Mouse (Mus musculus) embryonic facial prominence, embryonic 15.5 days (tissue): Measurements from ENCODE around the gene Epha3. TPM values are rescaled to one million over a fixed set of nuclear protein-coding genes. Genes with fewer than 3 reads are reported as not detected.
A peak's percentile ranks its signal among the peaks of the same experiment; 100 is the strongest.

Experiments
- ATAC-seq: fragments of 200-750 bp; cut with Nextera tagmentation; 2 replicates; pipeline ENCODE4 v1.8.0; 2017; ENCODE audit warnings: low read depth, moderate TSS enrichment; ENCODE audit not compliant: insufficient number of reproducible peaks, low FRiP score, low TSS enrichment
- H3K27ac ChIP-seq: fragments of 300-500 bp; sonication (generic); replicated peaks from 2 replicates; pipeline ENCODE4 v1.5.1; 2015; ENCODE audit warnings: mild to moderate bottlenecking, inconsistent platforms
- H3K27me3 ChIP-seq: fragments of 300-500 bp; sonication (generic); 2 replicates; pipeline ENCODE4 v1.6.1; 2015; ENCODE audit warnings: inconsistent platforms
- H3K36me3 ChIP-seq: fragments of 300-500 bp; sonication (generic); 2 replicates; pipeline ENCODE4 v1.6.1; 2015; ENCODE audit warnings: mild to moderate bottlenecking, inconsistent platforms
- H3K4me1 ChIP-seq: fragments of 300-500 bp; sonication (generic); 2 replicates; pipeline ENCODE4 v1.6.1; 2015; ENCODE audit warnings: inconsistent platforms
- H3K4me2 ChIP-seq: fragments of 300-500 bp; sonication (generic); replicated peaks from 2 replicates; pipeline ENCODE4 v1.6.1; 2015; ENCODE audit warnings: mild to moderate bottlenecking, inconsistent platforms
- H3K4me3 ChIP-seq: fragments of 300-500 bp; sonication (generic); replicated peaks from 2 replicates; pipeline ENCODE4 v1.5.1; 2015; ENCODE audit warnings: mild to moderate bottlenecking, inconsistent platforms
- H3K9ac ChIP-seq: fragments of 300-500 bp; sonication (generic); 2 replicates; pipeline ENCODE4 v1.6.1; 2015; ENCODE audit warnings: inconsistent platforms
- H3K9me3 ChIP-seq: fragments of 300-500 bp; sonication (generic); replicated peaks from 2 replicates; pipeline ENCODE4 v1.6.1; 2016; ENCODE audit warnings: inconsistent platforms
- WGBS: fragments of 180-500 bp; shearing (Covaris S2); methylation state at CpG from one replicate; pipeline ENCODE4 v1.1.7; 2015; 5-methylcytosine and 5-hydroxymethylcytosine counted together
- polyA plus RNA-seq: library from polyadenylated mRNA; unstranded; fragments of >200 nt; fragmentation: Nextera tagmentation; extraction: Ambion mirVana; gene quantifications from 2 replicates; pipeline ENCODE4 v1.2.1, GENCODE M21; 2015

The Epha3 gene
- polyA plus RNA-seq, 1 experiment from 2014 or later = 57.4 TPM

DNA sequence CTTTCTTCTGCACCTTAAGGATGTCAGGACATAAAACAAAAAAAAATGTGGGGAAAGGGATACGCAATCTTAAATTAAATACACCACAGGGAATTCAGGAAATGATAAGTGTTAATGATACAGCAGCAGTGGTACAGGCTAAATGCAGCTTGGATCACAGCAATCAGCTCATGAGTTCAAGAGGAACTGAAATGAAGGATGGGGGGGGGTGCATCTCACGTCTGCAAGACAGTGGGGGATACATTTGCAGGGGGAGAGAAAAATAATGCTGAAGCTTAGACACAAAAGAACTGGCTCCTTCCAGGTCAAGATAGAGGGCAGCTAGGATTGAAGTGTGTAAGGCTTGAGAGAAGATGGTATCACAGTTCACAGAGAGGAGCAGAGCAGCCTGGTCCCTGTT, 42.8 kb downstream of the Epha3 start:
- ATAC-seq = no peak
- Histone ChIP-seq H3K27me3 (no peaks in the 10 kb centered on the region), H3K36me3 (no peaks in the 10 kb centered on the region), H3K4me3 (no peak overlapping the region), H3K27ac (no peak overlapping the region), H3K9ac (no peak overlapping the region), H3K4me2 (no peak overlapping the region), H3K9me3 (no peaks in the 10 kb centered on the region), H3K4me1 (peaks cover 4% of the 10 kb centered on the region; the same call in 1 of the 2 replicates)
- WGBS = 61% methylated on average over 2 of the region's 2 CpGs

DNA sequence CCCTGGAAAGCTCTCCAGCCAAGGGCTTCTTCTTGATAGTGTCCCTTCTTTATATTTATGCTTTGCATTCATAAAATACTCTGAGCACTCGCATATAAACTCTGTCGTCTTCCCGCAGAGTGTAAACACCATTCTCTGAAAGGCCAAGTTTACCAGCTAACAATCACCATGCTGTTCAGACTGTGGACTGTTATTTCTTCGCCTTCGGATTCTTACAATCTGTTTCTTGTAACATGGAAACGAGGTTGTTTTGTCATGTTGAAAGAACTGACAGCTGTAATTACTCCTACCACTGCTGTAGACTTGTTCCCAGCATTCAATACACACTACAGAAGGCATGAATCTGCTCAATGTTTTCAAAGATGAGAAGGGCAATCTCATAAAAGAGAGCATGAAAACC, 46.4 kb downstream of the Epha3 start:
- Histone ChIP-seq H3K27me3 (no peaks in the 10 kb centered on the region), H3K36me3 (no peaks in the 10 kb centered on the region), H3K4me2 (no peak overlapping the region), H3K9ac (no peak overlapping the region), H3K9me3 (no peaks in the 10 kb centered on the region), H3K27ac (peak overlapping the region; percentile 14; the same call in 1 of the 2 replicates), H3K4me3 (no peak overlapping the region), H3K4me1 (peaks cover 4% of the 10 kb centered on the region; the same call in 1 of the 2 replicates)
- WGBS = 40% methylated on average over 6 of the region's 6 CpGs
- no peak for ATAC-seq

DNA sequence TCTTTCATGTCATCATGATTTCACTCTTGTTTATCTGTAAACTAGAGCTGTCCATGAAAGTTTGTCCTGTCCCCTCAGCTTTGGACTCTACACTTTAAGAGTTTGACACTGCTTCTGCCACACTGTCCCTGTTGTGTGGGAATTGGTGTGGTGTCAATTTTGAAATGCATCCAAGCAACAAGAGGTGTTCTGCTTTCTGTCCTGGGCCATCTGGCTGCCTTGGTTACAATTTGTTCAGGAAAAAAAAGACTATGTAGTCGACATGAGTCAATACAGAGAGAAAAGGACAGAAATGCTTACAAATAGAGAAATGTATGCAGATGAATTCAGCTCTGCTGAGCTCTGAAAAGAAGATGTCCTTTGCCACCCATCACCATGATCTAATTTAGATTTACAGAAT, 47.3 kb downstream of the Epha3 start:
- Histone ChIP-seq H3K27me3 (no peaks in the 10 kb centered on the region), H3K27ac (no peak overlapping the region), H3K9me3 (no peaks in the 10 kb centered on the region), H3K4me3 (no peak overlapping the region), H3K4me1 (peaks cover 4% of the 10 kb centered on the region; the same call in 1 of the 2 replicates), H3K4me2 (no peak overlapping the region), H3K36me3 (no peaks in the 10 kb centered on the region), H3K9ac (no peak overlapping the region)
- WGBS = 34% methylated on average over 1 of the region's 1 CpGs
- ATAC-seq = no peak

DNA sequence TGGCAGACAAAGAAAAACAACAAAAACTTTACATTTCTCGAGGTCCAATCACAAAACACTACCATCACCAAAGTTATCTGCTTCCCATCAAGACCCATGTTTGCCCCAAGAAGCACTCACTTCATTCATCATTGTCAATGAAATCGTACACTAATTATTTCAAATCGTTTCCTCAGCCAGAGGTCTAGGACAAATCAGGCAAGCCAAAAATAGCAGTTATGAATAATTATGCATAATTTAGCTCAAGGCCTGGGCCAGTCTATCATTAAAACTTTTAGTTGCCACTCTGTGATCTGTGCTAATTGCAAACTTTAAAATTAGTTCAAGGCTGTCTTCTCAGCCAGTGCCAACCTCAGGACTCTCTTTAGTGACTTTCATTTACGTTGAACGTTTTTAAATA, 54.1 kb downstream of the Epha3 start:
- Histone ChIP-seq H3K9me3 (no peaks in the 10 kb centered on the region), H3K27me3 (no peaks in the 10 kb centered on the region), H3K4me2 (no peak overlapping the region), H3K4me1 (no peaks in the 10 kb centered on the region), H3K4me3 (no peak overlapping the region), H3K27ac (no peak overlapping the region), H3K9ac (no peak overlapping the region), H3K36me3 (no peaks in the 10 kb centered on the region)
- 49% methylated on average over 5 of the region's 5 CpGs for WGBS
- ATAC-seq = no peak

DNA sequence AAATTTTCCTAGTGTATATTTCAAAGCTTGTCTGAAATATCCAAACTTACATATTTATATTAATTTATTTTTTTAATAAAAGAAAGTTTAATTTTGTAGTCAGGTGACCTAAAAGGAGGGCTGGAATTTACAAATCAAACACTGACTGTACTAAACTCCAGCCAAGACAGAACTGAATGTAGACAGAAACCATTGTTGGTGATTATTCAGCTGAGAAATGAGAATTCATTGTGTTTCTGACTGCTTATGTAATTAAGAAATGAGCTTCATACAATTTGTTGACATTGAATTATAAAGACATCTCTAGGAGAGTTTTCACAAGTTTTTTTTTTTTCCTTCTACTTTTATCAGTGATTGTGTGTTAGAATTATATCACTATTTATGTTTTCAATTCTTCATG, 55.0 kb downstream of the Epha3 start:
- H3K4me1 ChIP-seq = no peaks in the 10 kb centered on the region
- H3K4me2 ChIP-seq = no peak overlapping the region
- H3K9ac ChIP-seq = no peak overlapping the region
- no peak overlapping the region for H3K27ac ChIP-seq
- no peak overlapping the region for H3K4me3 ChIP-seq
- H3K36me3 ChIP-seq = no peaks in the 10 kb centered on the region
- no peaks in the 10 kb centered on the region for H3K27me3 ChIP-seq
- no peaks in the 10 kb centered on the region for H3K9me3 ChIP-seq
- ATAC-seq = no peak

DNA sequence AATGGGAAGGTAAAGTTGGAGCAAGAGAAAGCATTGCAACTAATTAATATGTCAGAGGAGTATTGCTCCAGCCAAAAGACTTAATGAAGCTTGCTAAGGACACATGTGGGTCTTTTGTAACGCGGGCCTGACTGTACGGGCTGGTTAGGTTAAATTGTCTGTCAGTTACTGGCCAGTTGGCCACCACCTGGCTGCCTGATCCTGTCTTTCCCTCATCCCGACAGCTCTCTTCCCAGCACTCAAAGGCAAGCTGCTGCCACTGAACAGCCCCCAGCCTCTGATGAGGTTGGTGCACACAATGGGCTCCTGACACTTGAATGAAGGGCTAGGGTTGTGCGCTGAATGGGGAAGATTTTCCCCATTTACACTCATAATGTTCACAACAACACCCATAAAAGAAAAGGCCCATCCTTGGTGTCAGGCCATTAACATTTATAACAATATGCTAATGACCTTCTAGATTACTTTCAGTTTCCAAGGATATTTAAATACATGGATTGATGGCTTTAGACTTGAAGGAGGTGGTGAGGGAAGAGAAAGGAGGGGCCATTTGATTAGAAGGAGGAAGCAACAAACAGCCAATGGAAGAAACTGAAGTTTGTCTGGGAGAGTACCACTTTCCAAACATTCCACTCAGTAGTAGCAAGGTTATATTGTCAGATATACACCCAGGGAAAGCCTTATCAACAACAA, 57.4 kb downstream of the Epha3 start:
- H3K9me3 ChIP-seq = no peaks in the 10 kb centered on the region
- no peak overlapping the region for H3K4me2 ChIP-seq
- no peaks in the 10 kb centered on the region for H3K27me3 ChIP-seq
- WGBS = 69% methylated on average over 5 of the region's 5 CpGs
- H3K9ac ChIP-seq = no peak overlapping the region
- no peak for ATAC-seq
- H3K27ac ChIP-seq = no peak overlapping the region
- no peaks in the 10 kb centered on the region for H3K4me1 ChIP-seq
- no peaks in the 10 kb centered on the region for H3K36me3 ChIP-seq
- no peak overlapping the region for H3K4me3 ChIP-seq

DNA sequence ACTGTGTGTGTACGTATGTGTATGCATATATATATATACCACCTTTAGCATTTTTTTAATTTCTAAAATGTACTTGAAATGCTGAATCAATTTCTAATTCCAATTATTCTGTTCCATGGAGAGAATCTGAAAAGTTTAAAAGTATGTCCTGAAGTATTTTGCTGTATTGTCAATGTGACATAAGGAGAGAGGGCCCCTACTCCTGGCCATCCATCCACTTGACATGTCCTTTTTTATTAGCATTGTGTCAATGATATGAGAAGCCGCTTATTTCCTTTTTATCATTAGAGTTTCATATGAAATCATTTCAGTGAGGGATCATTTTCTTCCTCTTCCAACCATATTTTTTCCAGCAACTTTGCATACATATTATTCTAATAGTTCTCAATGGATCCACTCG, 58.0 kb downstream of the Epha3 start:
- Histone ChIP-seq H3K4me3 (no peak overlapping the region), H3K36me3 (no peaks in the 10 kb centered on the region), H3K9me3 (no peaks in the 10 kb centered on the region), H3K9ac (no peak overlapping the region), H3K27me3 (no peaks in the 10 kb centered on the region), H3K4me2 (no peak overlapping the region), H3K4me1 (no peaks in the 10 kb centered on the region), H3K27ac (no peak overlapping the region)
- WGBS = 93% methylated on average over 3 of the region's 3 CpGs
- no peak for ATAC-seq

DNA sequence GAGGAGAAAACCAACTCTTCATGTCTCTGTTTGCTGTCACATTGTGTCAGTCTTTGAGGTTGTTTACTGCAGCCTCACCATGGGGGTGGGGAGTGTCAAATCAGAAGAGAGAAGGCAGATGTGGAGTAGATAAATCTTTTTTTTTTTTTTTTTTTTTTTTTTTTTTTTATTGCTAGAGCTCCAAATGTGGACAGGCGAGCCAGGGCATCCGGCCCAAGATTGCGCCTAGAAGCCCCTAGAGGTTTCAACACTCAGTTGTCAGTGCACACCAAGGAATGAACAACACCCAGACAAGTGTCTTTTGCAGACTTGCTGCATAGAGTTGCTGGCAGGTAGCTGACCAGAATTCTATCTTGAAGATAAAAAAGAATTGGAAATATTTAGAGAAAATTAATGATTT, 62.5 kb downstream of the Epha3 start:
- H3K9me3 ChIP-seq = no peaks in the 10 kb centered on the region
- ATAC-seq = no peak
- 71% methylated on average over 3 of the region's 3 CpGs for WGBS
- H3K4me1 ChIP-seq = no peaks in the 10 kb centered on the region
- H3K27ac ChIP-seq = no peak overlapping the region
- H3K27me3 ChIP-seq = no peaks in the 10 kb centered on the region
- no peaks in the 10 kb centered on the region for H3K36me3 ChIP-seq
- H3K4me3 ChIP-seq = no peak overlapping the region
- H3K4me2 ChIP-seq = no peak overlapping the region
- H3K9ac ChIP-seq = no peak overlapping the region

DNA sequence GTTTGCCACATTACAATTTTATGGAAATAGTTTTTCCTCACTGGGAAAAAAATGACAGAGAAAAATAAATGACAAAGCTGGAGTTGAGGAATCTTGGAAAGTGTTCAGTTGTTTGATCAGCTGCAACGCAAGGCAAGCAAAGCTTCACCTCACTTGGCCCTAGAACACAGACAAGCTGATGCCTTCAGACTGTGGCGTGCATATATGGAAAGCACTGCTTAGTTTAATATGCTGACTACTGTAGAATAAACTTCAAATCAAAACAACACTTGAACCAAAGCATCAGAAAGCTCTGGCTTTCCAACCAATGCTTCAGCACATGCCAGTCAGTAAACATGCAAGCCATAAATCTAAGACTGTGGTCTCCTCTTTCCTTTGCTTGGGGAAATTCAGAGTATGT, 65.6 kb downstream of the Epha3 start:
- H3K4me2 ChIP-seq = no peak overlapping the region
- H3K4me1 ChIP-seq = no peaks in the 10 kb centered on the region
- no peaks in the 10 kb centered on the region for H3K9me3 ChIP-seq
- WGBS = 51% methylated on average over 2 of the region's 2 CpGs
- no peak overlapping the region for H3K27ac ChIP-seq
- H3K9ac ChIP-seq = no peak overlapping the region
- no peaks in the 10 kb centered on the region for H3K27me3 ChIP-seq
- ATAC-seq = no peak
- H3K4me3 ChIP-seq = no peak overlapping the region
- H3K36me3 ChIP-seq = no peaks in the 10 kb centered on the region

DNA sequence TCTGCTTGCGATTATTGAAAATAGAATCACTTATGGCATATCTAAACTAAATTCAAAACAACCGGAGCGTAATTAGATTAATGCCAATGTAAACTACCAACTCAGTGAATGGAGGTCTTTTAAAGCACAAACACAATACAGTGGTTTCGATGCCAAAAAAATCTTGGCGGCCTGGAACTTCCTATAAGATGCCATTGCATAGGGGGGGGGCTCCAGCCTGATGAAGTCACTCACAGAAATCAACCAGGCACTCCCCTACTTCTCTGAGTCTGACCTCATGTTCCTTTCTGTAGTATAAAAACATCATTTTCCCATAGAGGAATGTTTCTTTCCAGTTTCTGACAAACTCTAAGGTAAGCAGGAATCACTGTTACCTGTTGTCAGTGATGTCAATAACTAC, 69.7 kb downstream of the Epha3 start:
- Histone ChIP-seq H3K9me3 (no peaks in the 10 kb centered on the region), H3K4me1 (no peaks in the 10 kb centered on the region), H3K9ac (no peak overlapping the region), H3K36me3 (no peaks in the 10 kb centered on the region), H3K27me3 (no peaks in the 10 kb centered on the region), H3K4me3 (no peak overlapping the region), H3K27ac (no peak overlapping the region), H3K4me2 (no peak overlapping the region)
- ATAC-seq = no peak
- WGBS = 52% methylated on average over 5 of the region's 5 CpGs

DNA sequence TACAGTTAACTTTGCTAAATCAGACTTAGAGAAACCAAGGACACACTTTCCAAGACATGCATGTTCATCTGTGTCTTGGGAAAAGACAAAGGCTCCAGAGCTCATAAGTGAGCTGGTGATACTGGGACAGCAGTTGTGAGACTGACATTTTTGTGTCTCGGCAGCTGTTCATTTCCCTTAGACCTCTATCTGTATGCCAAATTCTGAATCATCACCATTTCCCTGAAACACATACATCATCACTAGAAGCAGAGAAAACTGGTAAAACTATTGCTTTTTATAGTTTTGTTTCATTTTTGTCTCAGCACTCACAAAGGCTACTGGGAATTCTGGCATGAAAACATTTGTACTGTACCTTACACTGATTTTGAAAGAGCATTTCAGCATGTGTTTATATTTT, 70.2 kb downstream of the Epha3 start:
- no peaks in the 10 kb centered on the region for H3K27me3 ChIP-seq
- 60% methylated on average over 1 of the region's 1 CpGs for WGBS
- no peak for ATAC-seq

DNA sequence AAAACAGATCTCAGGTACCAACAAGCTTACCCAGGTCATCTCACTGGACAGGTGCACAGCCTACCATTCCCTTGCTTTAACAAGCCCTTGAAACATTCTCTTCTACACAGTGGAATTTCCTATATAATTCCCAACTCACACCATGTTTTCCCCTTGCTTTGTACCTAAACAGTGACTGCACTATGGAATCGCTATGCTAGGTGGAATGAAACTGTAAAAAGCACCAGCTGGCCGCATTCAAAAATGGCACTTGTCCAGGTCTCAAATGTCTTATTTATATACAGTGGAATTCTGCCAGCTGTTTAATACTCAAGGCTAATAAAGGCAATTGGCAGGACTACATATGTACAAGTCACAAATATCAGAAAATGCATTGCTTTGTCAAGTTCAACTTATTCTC, 71.9 kb downstream of the Epha3 start:
- Histone ChIP-seq H3K27ac (no peak overlapping the region), H3K4me1 (no peaks in the 10 kb centered on the region), H3K9ac (no peak overlapping the region), H3K27me3 (no peaks in the 10 kb centered on the region), H3K9me3 (no peaks in the 10 kb centered on the region), H3K4me2 (no peak overlapping the region), H3K4me3 (no peak overlapping the region), H3K36me3 (no peaks in the 10 kb centered on the region)
- 40% methylated on average over 2 of the region's 2 CpGs for WGBS
- ATAC-seq = no peak

More for the DNA sequence above, 70.2 kb downstream of the Epha3 start:
- H3K27ac ChIP-seq = no peak overlapping the region
- no peaks in the 10 kb centered on the region for H3K9me3 ChIP-seq
- H3K4me3 ChIP-seq = no peak overlapping the region
- no peaks in the 10 kb centered on the region for H3K36me3 ChIP-seq
- no peak overlapping the region for H3K4me2 ChIP-seq
- H3K4me1 ChIP-seq = no peaks in the 10 kb centered on the region
- H3K9ac ChIP-seq = no peak overlapping the region
